Mouse (Mus musculus) adrenal gland, postnatal 14 days (tissue): Measurements from ENCODE around the gene Mgat2. TPM values are rescaled to one million over a fixed set of nuclear protein-coding genes. Genes with fewer than 3 reads are reported as not detected.
A peak's percentile ranks its signal among the peaks of the same experiment; 100 is the strongest.
"Not testable (repeated sequence)": the region's sequence is repeated elsewhere in the genome, so short reads cannot be mapped to it uniquely, and the experiment has no call there.

Source experiments
- DNase-seq: peaks from one replicate; pipeline ENCODE4 v3.0.0; 2021; ENCODE audit warnings: mixed read lengths
- long read RNA-seq, 2 experiments: library from polyadenylated mRNA; stranded (forward); transcript quantifications; one replicate each; pipeline ENCODE4 v2.0.0; 2021
- total RNA-seq: library from RNA; stranded (reverse); gene quantifications from 2 replicates; pipeline ENCODE4 v1.2.3, GENCODE M21; 2021

The Mgat2 gene
- total RNA-seq, result 43.6 and 53.0 TPM in 2 replicates
- long read RNA-seq, experiment 1, transcript Mgat2-201 (1 exons, 2,614 nt), result major isoform, 196 of 196 reads
- long read RNA-seq, experiment 1, partial matches to known transcripts, result 0 of 196 reads
- long read RNA-seq, experiment 1, other reads (novel, unspliced or antisense), result 0 of 196 reads
- long read RNA-seq, experiment 2, transcript Mgat2-201 (1 exons, 2,614 nt), result major isoform, 141 of 141 reads
- long read RNA-seq, experiment 2, partial matches to known transcripts, result 0 of 141 reads
- long read RNA-seq, experiment 2, other reads (novel, unspliced or antisense), result 0 of 141 reads

- DNase-seq, result peak; percentile 99
Observed at GRCm38 (mm10) chr12:69183583-69184308, at the start of gene Mgat2, which contains the start of gene Rpl36al. Mgat2 (plus strand) TSS chr12:69184157. Rpl36al (minus strand) TSS chr12:69184083.

GRCm38 (mm10) chr12:69139201-69139600, 44.8 kb upstream of the Mgat2 start:
- no peak for DNase-seq

DNA sequence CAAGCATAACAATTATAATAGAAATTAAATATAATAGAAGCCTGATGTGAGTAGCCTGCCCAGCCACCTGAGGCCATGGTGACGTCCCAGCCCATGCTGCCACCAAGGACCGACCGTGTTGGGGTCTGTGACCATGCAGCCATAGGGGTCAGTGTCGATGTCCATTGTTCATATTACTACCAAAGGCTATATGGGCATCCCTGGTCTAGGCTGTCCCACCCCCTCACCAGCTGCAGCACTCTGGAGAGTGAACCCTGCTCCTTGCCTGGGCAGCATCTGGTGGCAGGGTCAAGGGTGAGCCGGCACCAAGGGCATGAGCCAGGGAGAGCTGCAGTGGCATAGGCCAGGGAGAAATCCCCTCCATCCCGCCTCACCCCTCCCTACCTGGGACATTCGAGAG, 44.1 kb upstream of the Mgat2 start:
- DNase-seq, result no peak

DNA sequence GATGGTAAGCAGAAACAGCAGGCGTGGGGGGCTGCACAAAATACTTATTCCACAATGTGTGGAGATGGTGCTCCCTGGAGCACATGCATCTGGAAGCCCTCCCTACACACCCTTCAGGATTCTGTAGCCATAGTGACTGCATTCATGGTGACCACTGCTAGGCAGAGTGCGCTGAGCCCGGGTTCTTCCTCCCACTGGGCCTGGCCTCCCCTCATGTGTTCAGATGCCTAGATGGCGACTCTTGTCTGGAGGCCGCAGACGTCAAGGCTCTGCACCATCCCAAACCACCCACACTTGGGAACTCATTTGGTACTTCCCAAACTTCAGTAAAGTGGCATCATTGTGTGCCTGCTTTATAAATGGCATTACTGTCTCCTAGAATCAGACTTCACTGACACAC, 40.5 kb upstream of the Mgat2 start:
- no peak for DNase-seq

- no peak for DNase-seq
Observed at GRCm38 (mm10) chr12:69147166-69147735, 36.7 kb upstream of the Mgat2 start.

GRCm38 (mm10) chr12:69150049-69150448, 33.9 kb upstream of the Mgat2 start:
- DNase-seq, result no peak

- DNase-seq, result no peak
Observed at GRCm38 (mm10) chr12:69155923-69156322, 28.0 kb upstream of the Mgat2 start.

DNA sequence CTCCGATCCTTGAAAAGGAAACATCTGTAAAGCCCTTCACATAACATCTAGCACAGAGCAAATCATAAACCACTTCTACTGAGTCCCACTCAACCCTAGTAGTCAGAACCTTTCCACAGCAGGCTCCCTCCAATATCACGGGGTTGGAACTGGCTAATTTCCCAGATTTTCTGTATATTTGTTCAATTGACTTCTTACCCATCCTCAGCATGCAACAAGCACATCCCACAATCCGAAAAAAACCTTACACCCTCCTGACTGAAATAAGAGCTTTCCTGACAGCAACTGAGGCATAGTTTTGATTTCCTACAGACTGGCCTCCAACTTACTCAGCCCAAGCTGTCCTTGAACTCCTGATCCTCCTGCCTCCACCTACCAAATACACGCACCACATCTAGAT, 27.5 kb upstream of the Mgat2 start:
- no peak for DNase-seq

- no peak for DNase-seq
Observed at GRCm38 (mm10) chr12:69157107-69157506, 26.9 kb upstream of the Mgat2 start.

- no peak for DNase-seq
Observed at GRCm38 (mm10) chr12:69158366-69158764, 25.6 kb upstream of the Mgat2 start.

- DNase-seq, result peak; percentile 97
Observed at GRCm38 (mm10) chr12:69158765-69159577, 25.0 kb upstream of the Mgat2 start, which contains the start of gene Rps29. Rps29 (minus strand) TSS chr12:69159186.

- DNase-seq, result no peak
Observed at GRCm38 (mm10) chr12:69159578-69159940, 24.4 kb upstream of the Mgat2 start.

GRCm38 (mm10) chr12:69160677-69161076, 23.3 kb upstream of the Mgat2 start:
- not testable (repeated sequence) for DNase-seq

DNA sequence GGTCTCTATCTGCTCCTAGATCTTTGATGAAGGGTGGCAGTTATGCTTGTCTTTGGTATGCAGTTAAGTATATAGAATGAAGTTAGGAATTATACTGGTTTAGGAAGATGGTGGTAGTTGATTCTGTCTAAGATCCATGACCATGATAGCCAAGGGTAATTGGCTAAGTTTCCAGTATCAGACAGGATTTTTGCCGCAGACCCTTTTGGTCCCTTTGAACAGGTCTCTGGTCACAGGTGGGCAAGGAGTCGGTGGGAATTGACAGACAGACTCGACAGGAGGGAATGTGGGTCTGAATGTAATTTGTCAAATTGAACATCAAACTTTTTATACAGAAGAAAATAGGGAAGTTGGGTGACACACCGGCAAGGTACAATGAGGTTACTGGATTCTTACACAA, 20.4 kb upstream of the Mgat2 start:
- not testable (repeated sequence) for DNase-seq

DNA sequence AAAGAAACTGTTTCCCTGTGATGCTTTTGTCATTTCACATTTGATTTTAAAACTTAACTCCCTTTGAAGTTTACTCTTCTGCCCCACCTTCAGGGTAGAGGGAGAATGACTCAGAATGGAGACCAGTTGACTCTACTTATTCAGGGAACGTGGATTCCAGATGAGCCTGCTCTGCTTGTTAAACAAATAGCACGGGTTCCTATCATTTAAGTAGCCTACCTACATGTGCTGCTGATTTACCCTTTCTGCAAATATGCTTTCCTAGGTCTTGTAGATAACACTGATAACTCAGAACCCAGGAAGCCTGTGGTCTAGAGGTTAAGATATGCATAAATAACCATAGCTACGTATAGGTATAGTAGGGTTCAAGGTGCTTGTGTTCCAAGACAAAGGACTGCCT, 19.1 kb upstream of the Mgat2 start:
- no peak for DNase-seq

GRCm38 (mm10) chr12:69166861-69167581, 16.9 kb upstream of the Mgat2 start:
- DNase-seq, result not testable (repeated sequence)

GRCm38 (mm10) chr12:69167656-69168460, 16.1 kb upstream of the Mgat2 start:
- DNase-seq, result no peak

- DNase-seq, result peak; percentile 91
Observed at GRCm38 (mm10) chr12:69168461-69169106, 15.4 kb upstream of the Mgat2 start, which contains the start of gene Lrr1. Lrr1 (plus strand) TSS chr12:69168814.

DNA sequence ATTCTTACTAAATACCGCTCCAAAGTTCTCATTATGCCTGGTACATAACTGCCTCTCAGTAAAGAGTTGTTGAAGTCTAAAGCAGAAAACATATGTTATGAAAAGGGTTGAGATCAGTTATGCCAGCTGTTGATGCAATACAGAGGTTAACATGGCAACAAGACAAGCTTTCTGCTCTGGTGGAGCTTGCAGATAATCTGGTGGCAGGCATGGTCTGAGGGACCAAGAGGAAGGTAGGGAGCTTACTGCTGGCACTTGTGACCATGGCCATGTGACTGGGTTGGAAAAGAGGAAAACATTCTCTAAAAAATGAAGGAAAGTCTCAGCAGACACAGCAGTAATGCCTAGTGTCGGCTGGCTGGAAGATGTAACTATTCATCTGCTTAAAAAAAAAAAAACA, 12.7 kb upstream of the Mgat2 start:
- no peak for DNase-seq

DNA sequence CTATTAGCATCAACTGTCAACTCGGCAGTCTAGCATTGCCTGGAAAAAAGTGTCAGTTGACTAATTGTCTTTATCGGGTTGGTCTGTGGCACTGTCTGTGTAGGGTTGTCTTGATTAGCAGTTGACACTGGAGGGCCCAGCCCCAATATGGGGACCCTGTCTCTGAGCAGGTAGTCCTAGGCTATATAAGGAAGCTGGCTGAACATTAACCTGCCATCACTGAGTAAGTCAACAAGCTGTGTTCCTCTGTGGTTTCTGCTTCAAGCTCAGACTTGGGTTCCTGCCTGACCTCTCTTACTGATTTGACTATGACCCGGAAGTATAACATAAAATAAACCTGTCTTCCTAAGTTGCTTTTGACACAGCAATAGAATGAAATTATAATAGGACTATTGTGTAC, 8.0 kb upstream of the Mgat2 start:
- DNase-seq, result no peak
